Mouse (Mus musculus) left cerebral cortex, adult 6 months (tissue): Measurements from ENCODE around the gene Mfsd4b1. TPM values are rescaled to one million over a fixed set of nuclear protein-coding genes. Genes with fewer than 3 reads are reported as not detected.

Experiments used
- long read RNA-seq, 2 experiments: library from polyadenylated mRNA; unstranded; transcript quantifications; one replicate each; pipeline ENCODE4 v2.0.0; 2019 to 2020
- polyA plus RNA-seq: library from polyadenylated mRNA; unstranded; fragments of <200 nt; fragmentation: Nextera tagmentation; gene quantifications from 2 replicates; pipeline ENCODE4 v1.2.3, GENCODE M21; 2021

Mfsd4b1 gene
- polyA plus RNA-seq: 0.40 and 0.44 TPM in 2 replicates
- long read RNA-seq, experiment 1, partial matches to known transcripts: 0 of 11 reads
- long read RNA-seq, experiment 1, other reads (novel, unspliced or antisense): 11 of 11 reads
- long read RNA-seq, experiment 2, partial matches to known transcripts: 0 of 4 reads
- long read RNA-seq, experiment 2, other reads (novel, unspliced or antisense): 2 of 4 reads

GRCm38 (mm10) chr10:40024554-40025428 is at the start of gene Mfsd4b1:
TSS of gene Mfsd4b1 (minus strand) at chr10:40025268.

GRCm38 (mm10) chr10:39986466-39986865 is 38.6 kb downstream of the Mfsd4b1 start, which contains the start of gene Mfsd4b5:
TSS of gene Mfsd4b5 (minus strand) at chr10:39986646.

GRCm38 (mm10) chr10:39959761-39960440 is 65.2 kb downstream of the Mfsd4b1 start, which contains the start of gene Mfsd4b3:
TSS of gene Mfsd4b3 (minus strand) at chr10:39960153.

Other genes starting within 250 kb of the Mfsd4b1 start
- 2.8 and 3.0 TPM in 2 replicates for gene Mfsd4b4, start 126.0 kb downstream of the Mfsd4b1 start, polyA plus RNA-seq
- gene Mfsd4b2, start 98.3 kb downstream of the Mfsd4b1 start, polyA plus RNA-seq: not detected in 2 replicates
- gene Mfsd4b3, start 65.1 kb downstream of the Mfsd4b1 start, polyA plus RNA-seq: 0.09 and 0.13 TPM in 2 replicates
- gene Mfsd4b5, start 38.6 kb downstream of the Mfsd4b1 start, polyA plus RNA-seq: not detected in 2 replicates
- gene Slc16a10, start 117.0 kb upstream of the Mfsd4b1 start, polyA plus RNA-seq: 0.33 and 0.38 TPM in 2 replicates
- 31.9 and 33.0 TPM in 2 replicates for gene Rpf2, start 221.8 kb upstream of the Mfsd4b1 start, polyA plus RNA-seq
- 51.9 and 60.6 TPM in 2 replicates for gene Gtf3c6, start 232.8 kb upstream of the Mfsd4b1 start, polyA plus RNA-seq